Mouse (Mus musculus) lung, postnatal 36 days (tissue): ENCODE results near the gene Sox5.
A peak's percentile ranks its signal among the peaks of the same experiment; 100 is the strongest.

ENCODE experiments used
- DNase-seq: peaks from one replicate; pipeline ENCODE4 v3.0.0; 2022; ENCODE audit warnings: mixed read lengths

Gene Sox5

GRCm38 (mm10) chr6:144648896-144649295 is 132.9 kb downstream of the Sox5 start:
- no peak for DNase-seq

DNA sequence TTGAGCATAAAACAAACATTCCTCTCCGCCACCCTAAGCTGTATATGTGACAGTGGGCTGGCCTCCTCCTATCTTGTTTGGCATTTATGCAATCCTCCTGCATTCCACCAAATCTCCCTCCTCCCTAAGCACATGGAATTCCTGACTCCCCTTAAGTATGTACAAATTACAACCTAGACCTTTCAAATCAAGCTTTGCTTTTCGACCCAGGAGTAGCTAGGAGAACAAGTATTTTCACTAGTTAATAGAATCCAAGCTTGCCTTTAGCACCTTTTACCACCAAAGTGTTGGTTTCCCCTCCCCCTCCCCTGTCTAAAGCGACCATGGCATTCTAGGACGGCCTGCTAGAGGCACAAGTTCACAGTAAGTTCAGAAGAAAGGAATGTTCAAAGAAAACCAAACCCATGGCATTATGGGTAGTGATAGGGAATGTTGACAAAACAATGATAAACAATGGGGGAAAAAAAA is 133.6 kb downstream of the Sox5 start:
- peak; percentile 46 for DNase-seq

DNA sequence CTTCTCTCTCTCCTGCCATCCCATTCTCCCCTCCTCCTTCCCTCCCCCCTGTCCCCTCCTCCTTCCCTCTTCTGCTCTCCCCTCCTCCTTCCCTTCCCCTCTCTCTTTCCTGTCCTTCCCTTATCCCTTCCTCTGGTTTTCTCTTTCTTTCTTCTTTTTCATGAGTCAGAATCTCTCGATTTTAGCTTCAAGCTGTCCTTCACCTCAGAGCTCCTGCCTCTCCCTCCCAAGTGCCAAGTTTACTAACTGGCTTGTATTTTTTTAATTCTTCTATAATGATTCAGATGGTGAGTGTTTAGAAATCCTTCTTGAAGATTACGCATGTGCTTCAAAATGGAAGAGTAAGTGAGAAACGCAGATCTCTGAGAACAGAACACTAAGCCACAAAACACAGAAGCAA is 135.4 kb downstream of the Sox5 start:
- DNase-seq = peak; percentile 21

DNA sequence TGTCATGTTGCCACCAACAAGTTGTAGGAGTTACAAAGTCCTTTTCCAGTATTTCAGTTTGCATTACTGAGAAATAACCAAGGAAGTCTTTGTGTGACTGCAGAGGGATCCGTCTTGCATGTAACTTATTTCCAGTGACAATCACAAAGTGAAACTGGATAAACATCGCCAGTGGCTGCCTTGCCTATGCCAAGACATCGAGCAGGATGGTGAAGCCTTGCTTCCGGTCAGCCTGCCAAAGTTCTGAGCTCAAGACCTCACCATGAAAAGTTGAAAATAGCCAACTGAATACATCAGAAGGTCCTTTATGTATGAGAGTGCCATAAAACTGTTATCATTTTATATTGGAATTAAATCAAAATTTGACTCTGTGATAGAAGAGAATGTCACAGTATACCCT is 136.0 kb downstream of the Sox5 start:
- peak; percentile 38 for DNase-seq

- peak; percentile 86 for DNase-seq
These were observed 137.1 kb downstream of the Sox5 start for GRCm38 (mm10) chr6:144644711-144645110.

- no peak for DNase-seq
These were observed 138.2 kb downstream of the Sox5 start for GRCm38 (mm10) chr6:144643601-144644000.

GRCm38 (mm10) chr6:144641888-144642287 is 139.9 kb downstream of the Sox5 start:
- peak; percentile 31 for DNase-seq

- DNase-seq = no peak
These were observed 141.2 kb downstream of the Sox5 start for GRCm38 (mm10) chr6:144640591-144640990.

GRCm38 (mm10) chr6:144638547-144638946 is 143.2 kb downstream of the Sox5 start:
- no peak for DNase-seq

DNA sequence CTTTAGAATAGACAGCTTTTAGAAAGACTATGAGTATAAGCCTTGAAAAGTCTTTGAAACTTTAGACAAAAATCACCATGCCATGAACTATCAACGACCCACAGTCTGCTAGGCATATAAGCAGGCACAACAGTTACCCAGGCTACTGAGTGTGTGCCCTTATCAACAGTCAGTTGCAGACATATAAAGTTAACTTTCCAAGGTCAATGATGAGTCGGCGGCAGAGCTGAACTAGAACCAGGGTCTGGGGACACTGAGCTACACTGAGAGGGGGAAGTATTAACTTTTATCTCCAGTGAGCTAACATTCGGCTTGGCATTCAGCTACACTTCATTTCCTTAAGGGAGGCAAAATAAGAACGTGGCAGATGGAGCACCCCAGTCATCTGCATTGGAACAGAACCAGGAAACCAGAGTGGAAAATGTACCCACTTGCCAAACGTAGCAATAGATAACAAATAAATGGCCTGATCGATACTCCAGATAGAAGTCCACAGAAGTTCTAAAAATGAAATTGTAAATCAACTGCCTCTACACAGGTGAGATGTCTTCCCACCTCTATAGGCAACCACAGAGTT is 154.2 kb downstream of the Sox5 start:
- DNase-seq = no peak

GRCm38 (mm10) chr6:144621089-144621769 is 160.5 kb downstream of the Sox5 start:
- peak; percentile 92 for DNase-seq

GRCm38 (mm10) chr6:144611383-144611791 is 170.4 kb downstream of the Sox5 start:
- no peak for DNase-seq

- DNase-seq = no peak
These were observed 170.9 kb downstream of the Sox5 start for GRCm38 (mm10) chr6:144610878-144611277.

GRCm38 (mm10) chr6:144602883-144603282 is 178.9 kb downstream of the Sox5 start:
- DNase-seq = no peak

GRCm38 (mm10) chr6:144600351-144600750 is 181.4 kb downstream of the Sox5 start:
- DNase-seq = no peak

DNA sequence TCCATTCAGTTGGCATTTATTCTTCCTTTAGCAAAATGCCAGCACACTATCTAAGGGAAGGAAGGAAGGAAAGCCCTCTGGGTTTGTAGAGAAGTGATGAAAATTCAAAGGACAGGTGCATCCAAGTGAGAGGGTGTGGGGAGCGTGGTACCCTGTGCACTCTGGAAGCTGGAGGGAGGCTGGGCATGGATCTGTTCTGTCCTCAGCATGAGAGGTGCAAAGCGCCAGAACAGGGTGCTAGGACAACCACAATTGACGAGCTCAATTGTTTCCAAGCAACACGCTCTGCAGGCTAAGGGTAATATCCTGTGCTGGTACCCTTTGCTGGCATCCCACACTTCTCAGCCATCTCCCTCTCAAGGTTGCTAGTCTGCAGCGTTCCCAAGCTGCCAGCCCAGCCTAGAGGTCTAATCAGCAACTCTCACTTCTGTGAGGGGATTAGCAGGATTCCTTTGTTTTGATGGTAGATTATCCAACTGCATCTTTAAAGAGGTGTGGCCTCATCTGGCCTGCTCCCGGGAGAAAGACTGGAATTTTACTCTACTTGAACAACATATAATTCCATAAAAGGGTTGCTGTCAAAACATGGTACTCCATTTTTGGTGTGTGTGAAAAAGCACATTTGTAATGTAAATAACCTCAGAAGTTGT is 183.3 kb downstream of the Sox5 start:
- DNase-seq = no peak

DNA sequence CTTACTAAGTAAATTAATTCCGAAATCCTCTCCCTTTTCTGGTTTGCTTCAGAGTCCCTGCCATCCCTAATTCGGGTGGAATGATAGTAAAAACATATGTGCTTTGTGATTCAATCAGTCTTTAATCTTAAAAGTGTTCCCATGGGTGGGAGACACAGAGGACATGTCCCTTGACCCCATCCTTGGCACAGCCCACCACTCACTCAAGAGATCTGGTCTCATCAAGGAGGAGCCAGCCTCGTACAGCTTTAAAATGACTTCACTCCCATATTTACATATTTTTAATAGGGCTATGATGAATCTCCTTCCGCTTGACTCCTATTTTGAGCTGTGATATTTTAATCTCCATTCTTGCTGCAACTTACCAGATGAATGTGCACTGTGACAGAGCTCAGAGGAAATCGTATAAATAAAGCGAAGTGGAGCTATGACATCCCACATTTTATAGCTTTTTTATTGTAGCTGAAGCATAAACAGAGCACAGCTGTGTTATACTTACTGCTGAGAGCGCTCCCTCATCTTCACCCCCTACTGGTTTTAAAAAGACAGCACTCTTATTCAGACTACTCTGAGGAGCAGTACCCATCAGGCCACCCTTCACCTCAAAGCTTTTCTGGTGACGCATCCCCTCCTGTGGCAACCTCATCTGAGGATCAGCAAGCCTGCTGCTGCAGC is 185.1 kb downstream of the Sox5 start:
- no peak for DNase-seq

DNA sequence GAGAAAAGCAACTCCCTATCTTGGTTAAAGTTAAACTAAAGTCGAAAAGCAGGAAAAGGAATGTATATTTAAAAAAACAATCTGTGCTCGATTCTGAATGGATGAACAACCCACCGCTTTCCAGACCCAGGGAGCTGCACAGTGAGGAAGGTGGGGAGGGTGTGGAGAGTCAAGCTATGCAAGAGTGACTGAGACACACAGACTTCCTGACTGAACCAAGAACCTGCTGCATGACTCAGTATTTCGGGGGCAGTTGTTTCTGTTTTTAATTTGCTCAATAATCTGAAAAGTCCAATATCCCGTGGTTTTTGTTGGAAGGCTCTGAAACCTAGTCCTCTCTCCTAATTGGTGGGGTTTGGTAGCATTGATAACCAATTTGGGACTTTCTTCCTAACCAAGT is 196.9 kb downstream of the Sox5 start:
- no peak for DNase-seq

GRCm38 (mm10) chr6:144584074-144584840 is 197.5 kb downstream of the Sox5 start:
- DNase-seq = no peak

- no peak for DNase-seq
These were observed 202.5 kb downstream of the Sox5 start for GRCm38 (mm10) chr6:144579301-144579700.

DNA sequence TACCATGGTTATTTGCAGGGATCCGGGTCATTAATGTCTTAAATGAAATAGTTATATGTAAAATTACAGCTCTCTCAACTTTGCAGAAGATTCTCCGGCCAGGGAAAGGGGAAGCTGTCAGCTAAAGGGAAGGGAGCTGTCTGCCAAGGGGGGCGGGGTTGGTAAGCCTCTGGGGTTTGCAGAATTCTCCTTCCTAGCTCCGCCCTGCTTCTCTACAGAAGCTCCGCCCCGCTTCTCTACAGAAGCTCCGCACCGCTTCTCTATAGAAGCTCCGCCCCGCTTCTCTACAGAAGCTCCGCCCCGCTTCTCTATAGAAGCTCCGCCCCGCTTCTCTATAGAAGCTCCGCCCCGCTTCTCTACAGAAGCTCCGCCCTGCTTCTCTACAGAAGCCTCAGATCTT is 210.9 kb downstream of the Sox5 start:
- DNase-seq = no peak

DNA sequence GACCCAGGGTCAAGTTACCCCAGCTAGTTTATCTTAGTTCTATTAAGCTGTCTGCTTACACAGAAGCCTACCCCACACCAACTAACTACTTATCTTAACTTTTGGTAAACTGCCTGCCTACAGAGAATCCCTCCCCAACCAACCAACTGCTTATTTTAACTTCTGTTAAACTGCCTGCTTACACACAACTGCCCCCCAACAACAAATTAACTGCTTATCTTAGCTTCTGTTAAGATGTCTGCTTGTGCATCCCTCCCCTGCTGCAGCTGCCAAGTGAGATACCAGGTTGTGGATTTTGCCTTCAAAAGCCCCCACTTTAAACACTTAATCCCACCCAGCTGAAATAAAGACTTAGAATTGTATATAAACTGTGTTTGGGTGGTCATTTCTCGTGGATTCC is 215.9 kb downstream of the Sox5 start:
- DNase-seq = no peak

DNA sequence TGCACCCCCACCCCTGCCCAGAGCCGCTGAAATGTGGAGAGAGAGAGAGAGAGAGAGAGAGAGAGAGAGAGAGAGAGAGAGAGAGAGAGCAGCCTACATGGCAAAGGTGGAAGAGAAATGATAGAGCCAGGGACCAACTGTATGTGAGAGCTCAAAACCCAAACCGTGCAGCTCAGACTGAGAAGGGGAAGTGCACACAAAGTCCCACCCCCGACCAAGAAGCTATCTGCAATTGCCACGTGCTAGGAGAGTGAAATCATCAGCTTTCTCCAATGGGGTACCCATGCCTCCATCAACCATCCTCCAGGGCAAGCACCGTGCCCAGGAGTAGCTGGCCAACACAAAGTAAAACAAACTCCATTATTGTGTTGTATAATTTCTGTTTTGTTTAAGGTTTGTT is 220.1 kb downstream of the Sox5 start:
- DNase-seq = no peak
